Mouse (Mus musculus) cerebellum, adult 9-11 months (tissue): Measurements from ENCODE around the gene Myo10.
A peak's percentile ranks its signal among the peaks of the same experiment; 100 is the strongest.

ENCODE experiments used
- DNase-seq: peaks from one replicate; pipeline ENCODE4 v3.0.0; 2022

The Myo10 gene

DNA sequence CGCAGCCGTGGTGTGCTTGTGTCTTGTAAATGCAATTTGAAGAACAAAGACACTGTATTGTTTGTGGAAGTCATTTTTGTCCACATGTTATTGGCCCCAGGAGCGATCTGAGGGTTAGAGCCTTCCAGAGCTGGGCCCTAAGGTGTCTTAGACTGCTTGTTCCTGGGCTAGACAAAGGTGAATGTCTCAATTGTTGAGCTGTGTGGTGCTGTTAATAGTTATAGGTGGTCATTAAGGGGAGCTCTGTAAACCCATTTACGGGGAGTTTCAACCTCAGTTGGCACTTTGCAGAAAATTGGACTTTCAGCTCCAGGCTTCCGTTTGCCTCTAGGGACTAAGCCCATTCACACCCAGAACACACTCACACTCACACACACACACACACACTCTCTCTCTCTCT is 31.4 kb downstream of the Myo10 start:
- no peak for DNase-seq

DNA sequence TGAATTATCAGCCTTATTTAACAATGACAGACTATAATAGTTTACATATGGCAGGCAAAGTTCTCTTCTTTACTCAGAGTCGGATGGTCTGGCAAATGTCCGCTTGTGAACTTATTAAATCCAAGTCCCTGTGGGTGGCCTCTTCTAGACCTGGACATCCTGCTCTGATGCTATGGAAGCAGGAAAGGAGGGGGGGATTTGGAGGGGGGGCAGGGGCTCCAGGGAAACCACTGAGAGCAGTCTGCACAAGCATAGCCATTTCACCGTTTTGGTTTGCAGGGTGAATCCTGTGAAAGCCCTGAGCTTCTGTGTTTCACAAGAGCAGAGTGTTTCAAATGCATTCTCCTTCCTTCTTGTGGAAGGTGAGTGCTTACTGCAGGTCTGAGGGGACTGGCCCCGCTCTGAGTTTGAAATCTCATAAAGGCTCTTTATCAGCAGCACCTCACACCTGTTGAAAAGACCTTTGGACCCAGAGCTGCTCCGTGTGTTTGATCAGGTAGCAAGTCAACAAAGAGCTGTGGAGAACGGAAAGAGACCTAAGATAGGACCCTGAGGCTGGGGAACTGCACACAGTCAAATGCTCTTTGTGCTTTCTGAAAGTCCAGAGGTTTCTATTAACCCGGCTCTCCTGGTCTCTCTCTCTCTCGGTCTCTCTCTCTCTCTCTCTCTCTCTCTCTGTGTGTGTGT is 40.7 kb downstream of the Myo10 start:
- no peak for DNase-seq

GRCm38 (mm10) chr15:25669283-25670247 is 47.2 kb downstream of the Myo10 start:
- no peak for DNase-seq

GRCm38 (mm10) chr15:25673231-25673980 is 51.1 kb downstream of the Myo10 start:
- DNase-seq: no peak

DNA sequence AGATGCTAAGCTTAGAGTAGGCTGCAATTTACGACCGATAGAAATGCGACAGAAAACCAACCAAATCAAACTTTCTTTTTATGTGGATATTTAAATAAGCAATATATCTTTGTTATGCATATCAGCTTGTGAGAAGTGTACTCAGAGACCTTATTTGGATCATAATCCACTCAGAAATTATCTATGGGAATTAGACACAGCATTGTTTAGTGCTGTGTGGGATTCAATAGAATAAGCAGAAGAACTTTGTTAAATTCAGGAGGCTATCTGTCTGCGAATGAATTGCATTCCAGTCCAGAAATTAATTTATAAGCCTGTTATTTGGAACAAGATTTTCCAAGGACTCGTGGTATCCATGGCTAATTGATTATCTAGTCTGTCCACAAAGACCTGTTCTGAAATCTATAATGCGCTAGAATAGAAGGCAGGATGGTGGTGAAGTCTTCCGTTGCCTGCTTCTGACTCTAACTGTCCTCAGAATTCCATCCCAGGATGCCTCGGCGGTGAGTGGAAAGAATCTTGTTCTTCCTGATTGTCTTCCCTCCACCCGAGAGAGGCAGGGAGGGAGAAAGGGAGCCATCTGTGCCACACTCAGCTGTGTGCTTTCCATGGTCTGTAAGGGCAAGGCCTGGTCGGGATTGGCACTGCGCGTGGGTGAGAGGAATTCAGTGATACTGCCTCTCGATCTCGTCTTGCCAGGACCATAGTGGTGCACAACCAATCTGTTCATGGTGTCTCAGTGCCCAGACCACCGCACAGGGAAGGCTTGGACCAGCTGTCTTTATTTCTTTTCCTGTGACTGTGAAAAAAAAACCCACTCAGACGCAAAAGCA is 52.0 kb downstream of the Myo10 start:
- DNase-seq: peak; percentile 53

GRCm38 (mm10) chr15:25674932-25675250 is 52.6 kb downstream of the Myo10 start:
- DNase-seq: no peak

DNA sequence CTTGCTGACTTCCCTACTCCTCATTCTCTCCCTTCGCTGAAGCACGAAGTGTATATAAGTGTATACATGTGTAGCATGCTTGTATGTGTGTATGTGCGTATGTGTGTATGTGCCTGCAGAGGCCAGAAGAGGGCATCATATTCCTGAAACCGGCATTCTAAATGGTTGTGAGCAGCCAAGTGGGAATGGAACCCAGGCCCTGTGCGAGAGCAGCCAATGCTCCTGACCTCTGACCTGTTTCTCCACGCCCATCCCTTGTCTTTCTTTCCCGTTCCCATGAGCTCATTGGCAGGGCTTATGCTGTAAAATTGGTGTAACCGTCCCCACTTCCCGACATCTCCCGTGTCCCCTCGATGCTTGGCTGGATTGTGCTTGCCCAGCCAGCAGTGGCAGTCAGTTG is 53.0 kb downstream of the Myo10 start:
- no peak for DNase-seq

DNA sequence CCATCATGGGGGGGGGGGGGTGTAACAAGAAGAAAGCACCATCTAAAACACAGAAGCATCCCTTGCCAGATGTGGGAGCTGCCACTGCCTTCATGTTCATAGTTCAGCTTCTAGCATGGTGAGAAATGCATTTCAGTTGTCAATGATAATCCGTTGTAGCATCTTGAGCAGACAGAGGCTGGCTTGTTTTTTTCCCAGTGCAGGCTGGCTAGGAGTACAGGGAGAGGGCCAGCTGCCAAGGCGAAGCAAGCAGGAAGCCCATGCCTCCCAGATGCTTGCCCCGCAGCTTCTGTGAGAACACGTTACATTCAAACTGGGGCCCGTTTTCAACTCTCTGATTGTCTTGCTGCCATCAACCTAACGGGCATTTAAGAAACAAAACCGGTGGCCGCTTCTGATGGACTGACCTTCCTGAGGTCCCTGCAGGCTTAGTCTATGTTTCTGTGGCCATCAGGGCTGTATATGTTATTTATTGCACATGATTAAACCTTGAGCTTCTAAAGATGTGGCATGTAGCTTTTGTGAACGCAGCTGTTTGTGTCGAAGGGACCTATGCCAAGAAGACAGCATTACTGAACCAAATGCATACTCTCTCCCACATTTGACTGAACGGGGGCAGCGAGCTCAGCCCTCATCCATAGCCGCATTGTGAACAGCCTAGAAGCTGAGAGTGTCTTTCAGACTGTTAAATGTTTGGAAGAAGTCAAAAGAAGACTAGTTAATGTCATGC is 53.9 kb downstream of the Myo10 start:
- DNase-seq: no peak

DNA sequence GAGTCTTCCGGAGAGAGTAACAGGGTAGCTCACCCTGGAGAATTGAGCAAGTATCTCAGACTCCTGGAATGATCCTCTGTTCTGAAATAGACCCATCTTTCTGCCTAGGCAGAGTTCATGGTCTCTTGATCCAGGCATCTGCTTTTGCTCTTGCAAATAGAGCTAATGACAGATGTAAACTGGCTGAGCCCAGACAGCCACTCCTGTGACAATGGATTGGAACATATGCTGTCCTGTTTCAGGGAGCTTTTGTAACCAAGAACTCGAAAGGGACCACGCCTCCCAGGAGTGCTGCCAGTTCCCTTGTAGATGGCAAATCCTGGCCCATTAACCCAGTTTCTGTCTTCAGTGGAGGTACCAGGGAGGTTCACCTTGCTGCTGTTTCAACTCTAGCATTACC is 56.8 kb downstream of the Myo10 start:
- DNase-seq: peak; percentile 48

DNA sequence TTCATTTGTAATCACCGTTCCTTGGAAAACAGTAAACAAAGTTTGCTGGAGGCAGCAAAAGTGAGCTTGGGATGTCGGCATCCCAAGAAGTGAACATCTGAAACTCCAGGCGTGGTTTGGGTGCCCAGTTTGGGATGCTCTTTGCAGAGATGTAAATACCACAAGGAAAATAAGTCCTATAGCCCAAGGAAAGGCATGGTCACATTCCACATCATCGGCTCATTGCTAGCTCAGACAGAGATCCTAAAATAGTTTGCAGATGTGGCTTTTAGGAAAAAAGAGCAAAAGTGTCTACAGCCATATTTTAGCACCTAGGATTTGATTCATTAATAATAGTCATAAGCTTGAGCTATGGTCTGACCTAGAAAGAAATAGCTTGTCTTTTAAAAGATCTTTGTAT is 57.3 kb downstream of the Myo10 start:
- DNase-seq: no peak

DNA sequence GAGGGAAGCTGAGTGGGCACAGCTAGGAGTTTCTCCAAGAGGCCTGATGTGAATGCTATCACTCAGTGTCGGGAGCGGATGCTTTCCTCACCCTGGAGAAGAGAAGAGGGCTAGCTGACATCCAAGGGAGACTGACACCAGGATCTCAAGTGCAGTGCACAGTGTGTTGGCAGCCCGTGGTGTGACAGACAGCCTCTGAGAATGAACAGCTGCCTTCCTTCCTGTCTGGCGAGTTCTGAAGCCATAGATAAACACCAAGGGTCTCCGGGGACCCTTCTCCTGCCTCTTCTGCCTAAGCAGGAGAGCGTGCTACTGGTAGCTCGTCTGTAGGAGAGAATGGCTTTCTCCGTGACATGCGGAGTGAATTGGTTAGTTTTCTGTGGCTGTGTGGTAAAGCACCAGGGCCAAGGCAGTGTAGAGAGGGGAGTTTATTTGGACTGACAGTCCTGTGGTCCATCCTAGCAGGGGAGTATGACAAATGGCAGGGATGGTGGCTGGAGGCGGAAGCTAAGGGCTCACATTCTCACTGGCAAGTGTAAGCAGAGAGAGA is 58.0 kb downstream of the Myo10 start:
- no peak for DNase-seq

DNA sequence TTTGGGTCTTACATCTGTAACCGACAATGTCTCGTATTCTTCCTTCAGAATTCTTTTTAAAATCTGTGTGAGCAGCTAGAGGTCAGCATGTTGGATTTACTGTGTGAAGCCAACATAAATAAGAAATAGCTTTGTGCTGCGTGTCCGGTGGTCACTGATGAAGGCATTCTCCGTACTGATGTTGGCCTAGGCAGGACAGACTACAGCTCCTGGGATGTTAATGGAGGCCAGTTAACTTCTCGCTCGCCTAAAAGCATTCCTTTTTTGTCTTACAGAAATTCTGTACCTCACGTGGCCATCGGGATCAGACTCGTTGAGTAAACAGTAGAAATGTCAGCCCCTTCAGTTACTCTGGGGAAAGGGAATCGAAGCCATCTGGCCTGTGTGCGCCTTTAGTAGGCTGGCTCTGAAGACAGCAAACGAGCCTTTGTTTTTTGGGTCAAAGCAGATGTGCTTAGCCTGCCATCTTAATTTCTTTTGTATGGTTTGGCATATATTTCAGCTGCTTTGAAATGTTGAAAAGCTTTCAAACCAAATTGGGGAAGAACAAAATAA is 60.7 kb downstream of the Myo10 start:
- no peak for DNase-seq

DNA sequence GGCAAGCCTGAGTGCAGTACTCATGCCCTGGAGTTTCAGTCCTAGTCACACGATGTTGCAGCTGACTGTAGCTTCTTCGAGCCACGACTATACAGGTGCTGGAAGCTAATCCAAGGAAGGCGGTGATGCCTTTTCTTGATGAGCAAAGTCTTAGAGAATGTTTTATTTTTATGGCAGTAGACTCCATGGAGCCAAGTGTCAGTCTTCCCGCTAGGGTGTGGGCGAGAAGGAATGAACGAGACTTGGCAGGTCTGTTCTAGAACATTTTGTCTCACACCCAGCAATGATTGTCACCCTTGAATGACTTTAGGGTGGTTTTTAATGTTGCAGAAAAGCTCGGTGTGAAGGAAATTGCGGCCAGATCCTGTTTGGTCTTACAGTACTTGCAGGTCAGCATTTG is 62.9 kb downstream of the Myo10 start:
- DNase-seq: no peak

DNA sequence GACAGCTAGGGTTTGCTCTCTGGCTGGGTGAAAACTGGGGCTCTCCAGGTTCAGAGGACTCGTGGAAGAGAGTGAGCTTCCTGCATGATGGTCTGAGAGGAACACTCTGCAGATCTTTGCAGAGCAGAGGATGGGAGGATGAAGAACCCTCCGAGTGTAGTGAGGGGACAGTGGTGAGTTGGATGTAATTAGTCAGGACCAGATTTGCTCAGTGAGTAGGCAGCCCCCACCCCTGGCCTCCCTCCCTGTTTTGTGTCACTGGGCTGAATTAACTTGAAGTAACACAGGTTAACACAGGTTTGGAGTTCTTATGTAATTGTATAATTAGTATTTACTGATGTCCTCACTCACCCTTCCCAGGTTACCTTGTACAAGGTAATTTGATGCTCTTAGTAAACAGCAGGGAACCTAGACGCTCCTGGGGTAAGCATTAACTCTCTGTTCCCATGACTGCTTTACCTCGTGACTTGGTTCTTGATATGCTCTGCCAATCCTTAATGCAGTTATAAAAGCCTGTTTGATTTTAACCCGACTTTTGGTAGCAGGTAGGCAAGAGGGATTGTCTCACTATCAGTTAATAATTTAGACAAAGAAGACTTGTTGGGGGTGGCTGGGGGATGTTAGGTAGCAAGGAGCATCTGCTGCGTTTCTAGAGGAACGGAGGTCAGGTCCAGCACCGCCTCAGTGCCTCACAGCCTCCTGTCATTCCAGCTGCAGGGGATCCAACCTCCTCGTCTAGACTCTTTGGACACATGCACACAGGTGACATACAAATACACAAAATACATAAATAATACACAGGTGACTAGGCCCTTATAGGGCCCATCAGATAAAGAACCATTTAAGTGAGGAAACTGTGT is 66.3 kb downstream of the Myo10 start:
- DNase-seq: no peak

- DNase-seq: no peak
Observed at GRCm38 (mm10) chr15:25689477-25689876, 67.2 kb downstream of the Myo10 start.

DNA sequence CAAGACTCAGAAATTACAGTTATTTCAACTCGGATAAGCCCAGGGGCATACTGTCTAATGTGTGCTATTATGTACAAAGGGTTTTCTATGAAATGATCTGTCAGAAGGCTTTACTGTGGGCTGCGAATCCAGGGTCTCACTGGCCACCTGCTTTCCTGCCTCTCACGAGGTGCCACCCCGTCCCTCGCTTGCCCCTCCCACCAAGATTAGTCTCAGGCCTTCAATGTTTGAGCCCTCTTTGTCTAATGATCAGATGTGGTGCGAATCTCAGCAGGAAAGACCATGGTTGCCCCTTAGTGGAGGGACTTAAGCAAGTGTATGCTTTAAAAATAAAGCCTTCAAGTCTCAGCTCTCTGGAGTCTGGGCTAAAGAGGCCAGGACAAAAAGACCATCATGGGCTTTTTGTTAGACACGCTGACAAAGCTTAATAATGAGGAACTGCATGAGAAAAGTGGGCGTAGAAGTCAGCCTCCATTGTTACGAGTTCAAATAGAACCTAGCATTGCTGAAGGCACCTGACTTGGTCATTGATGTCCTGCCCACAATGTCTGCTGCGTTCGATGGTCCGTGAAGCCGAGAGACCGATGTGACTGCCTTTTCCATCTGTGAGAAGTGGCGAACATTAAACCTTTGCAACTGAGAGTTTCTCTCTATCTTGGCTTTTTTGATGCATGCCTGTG is 67.9 kb downstream of the Myo10 start:
- DNase-seq: no peak

- DNase-seq: no peak
Observed at GRCm38 (mm10) chr15:25690746-25691105, 68.4 kb downstream of the Myo10 start.

DNA sequence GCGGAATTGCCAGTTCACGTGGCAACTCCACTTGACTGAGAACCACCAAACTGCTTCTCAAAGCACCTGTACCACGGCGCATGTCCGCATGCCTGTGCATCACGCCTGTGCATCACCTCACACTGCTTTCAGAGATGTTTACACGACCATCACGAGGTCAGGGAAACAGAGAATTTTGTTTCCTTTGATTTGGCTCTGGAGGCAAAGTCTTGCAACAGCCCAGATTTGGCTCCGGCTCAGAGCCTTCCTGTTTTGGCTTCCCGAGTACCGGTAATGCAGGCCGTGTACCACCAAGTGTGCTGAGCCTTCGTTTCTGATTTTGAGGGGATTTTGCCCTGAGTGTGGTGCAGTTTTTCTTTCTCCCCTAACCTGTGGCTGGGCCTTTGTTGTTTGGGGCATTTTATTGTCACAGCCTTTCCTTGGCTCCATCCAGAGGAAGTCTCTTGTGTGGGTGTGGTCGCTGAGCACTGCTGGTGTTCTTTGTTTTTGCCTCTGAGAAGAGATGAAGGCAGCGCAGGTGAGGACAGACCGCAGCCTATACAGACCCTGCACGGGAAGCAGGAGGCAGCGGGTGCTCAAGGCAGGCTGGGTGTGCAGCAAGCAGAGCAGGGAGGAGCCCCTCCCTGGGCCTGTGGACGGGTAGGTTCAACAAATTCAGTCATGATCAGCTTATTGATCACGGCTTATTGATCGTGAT is 70.1 kb downstream of the Myo10 start:
- DNase-seq: no peak

DNA sequence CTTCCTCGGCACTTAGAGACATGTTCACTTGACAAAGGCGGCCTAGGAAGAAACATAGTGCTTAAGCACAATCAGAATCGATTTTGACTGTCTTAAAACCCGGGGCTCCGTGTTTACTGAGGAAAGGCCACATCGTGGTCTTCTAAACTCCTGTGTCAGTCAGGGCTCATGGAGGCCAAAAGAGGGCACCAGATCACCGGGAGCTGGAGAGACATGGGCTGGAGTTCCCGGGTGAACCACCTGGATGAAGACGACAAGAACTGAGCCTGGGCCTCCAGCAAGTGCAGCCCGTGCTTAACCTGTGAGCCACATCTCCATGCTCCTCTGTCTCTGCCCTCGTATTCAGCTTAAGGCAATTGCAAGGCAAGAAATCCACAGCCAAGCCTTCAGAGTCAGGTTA is 71.4 kb downstream of the Myo10 start:
- DNase-seq: no peak
